Mouse (Mus musculus): ENCODE measurements at regions not wholly inside any gene's neighbourhood (a gene's known extent, or its start where the extent isn't known, plus 50 kb on each side); places are given as distances from the start of the nearest gene placed in this dataset.

DNA sequence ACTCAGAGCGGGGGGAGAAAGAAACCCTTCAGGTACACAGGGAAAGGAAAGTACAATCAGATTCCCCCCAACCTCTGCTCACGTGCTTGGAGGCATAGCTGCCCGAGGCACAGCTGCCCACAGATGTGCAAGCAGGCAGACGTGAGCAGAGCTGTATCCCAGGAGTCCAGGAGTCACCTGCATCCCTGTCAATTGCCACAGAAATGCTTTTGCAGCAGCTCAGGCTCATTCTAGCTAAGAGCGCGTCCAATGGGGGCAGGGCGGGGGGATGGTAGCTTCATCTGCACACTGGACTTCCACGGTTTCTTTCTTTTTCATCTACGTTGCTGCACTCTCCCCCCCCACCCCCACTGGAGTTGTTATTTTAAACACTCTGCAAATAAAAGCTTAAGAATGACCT is 66.0 kb upstream of the Fat4 start:
- 62% methylated on average over 9 of the region's 9 CpGs for WGBS
- no peak for TF ChIP-seq CTCF (IDR thresholded peaks at IDR 0.05; ENCODE audit: low read depth)
- TF ChIP-seq EP300 (IDR thresholded peaks at IDR 0.05; ENCODE audit: low read depth) = no peak

DNA sequence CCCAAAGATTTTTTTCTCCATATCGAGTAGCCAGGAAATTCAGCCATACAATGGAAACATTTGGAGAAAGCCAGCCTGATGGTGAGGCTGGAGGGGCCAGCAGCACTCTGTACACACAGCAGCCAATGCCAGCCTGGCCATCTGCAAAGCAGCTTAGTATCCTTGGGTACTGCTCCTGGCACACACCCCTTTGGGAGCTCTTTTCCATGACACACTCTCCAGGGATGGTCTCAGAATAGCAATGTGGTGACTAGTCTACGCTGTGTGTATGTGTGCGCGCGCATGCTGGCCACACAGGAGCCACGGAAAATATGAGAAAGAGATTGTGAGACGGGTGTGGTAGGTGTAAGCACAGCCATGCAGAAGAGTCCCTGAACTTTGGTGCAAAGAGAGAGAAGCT is 66.4 kb upstream of the Fat4 start:
- 76% methylated on average over 7 of the region's 7 CpGs for WGBS
- Histone ChIP-seq H3K36me3 (replicated peaks; ENCODE audit: control insufficient read depth, insufficient read depth, low read length) (no peaks in the 10 kb centered on the region), H3K4me3 (ENCODE audit: low read depth, low read length) (no peak overlapping the region), H3K27me3 (ENCODE audit: control insufficient read depth, insufficient read depth, low read length) (no peaks in the 10 kb centered on the region), H3K4me2 (ENCODE audit: low read depth, low read length) (no peak overlapping the region), H3K4me1 (ENCODE audit: control insufficient read depth, insufficient read depth) (no peaks in the 10 kb centered on the region), H3K9me3 (replicated peaks; ENCODE audit: control insufficient read depth, low read length) (no peaks in the 10 kb centered on the region), H3K9ac (replicated peaks; ENCODE audit: low read depth, low read length) (no peak overlapping the region), H3K27ac (ENCODE audit: low read depth) (no peak overlapping the region)
- TF ChIP-seq CTCF (IDR thresholded peaks at IDR 0.05; ENCODE audit: low read depth) = no peak
- no peak for TF ChIP-seq EP300 (IDR thresholded peaks at IDR 0.05; ENCODE audit: low read depth)
- DNase-seq (ENCODE audit: low spot score) (no peak), ATAC-seq (ENCODE audit: insufficient read depth, low read depth) (0 out of 2 replicates have a peak, but pooled peaks have one; percentile 44)

More for the DNA sequence above, 66.0 kb upstream of the Fat4 start:
- Histone ChIP-seq H3K36me3 (replicated peaks; ENCODE audit: control insufficient read depth, insufficient read depth, low read length) (no peaks in the 10 kb centered on the region), H3K4me1 (ENCODE audit: control insufficient read depth, insufficient read depth) (no peaks in the 10 kb centered on the region), H3K9me3 (replicated peaks; ENCODE audit: control insufficient read depth, low read length) (no peaks in the 10 kb centered on the region), H3K4me3 (ENCODE audit: low read depth, low read length) (no peak overlapping the region), H3K4me2 (ENCODE audit: low read depth, low read length) (no peak overlapping the region), H3K9ac (replicated peaks; ENCODE audit: low read depth, low read length) (no peak overlapping the region), H3K27me3 (ENCODE audit: control insufficient read depth, insufficient read depth, low read length) (no peaks in the 10 kb centered on the region), H3K27ac (ENCODE audit: low read depth) (no peak overlapping the region)
- DNase-seq (ENCODE audit: low spot score) (no peak), ATAC-seq (ENCODE audit: insufficient read depth, low read depth) (no peak)

DNA sequence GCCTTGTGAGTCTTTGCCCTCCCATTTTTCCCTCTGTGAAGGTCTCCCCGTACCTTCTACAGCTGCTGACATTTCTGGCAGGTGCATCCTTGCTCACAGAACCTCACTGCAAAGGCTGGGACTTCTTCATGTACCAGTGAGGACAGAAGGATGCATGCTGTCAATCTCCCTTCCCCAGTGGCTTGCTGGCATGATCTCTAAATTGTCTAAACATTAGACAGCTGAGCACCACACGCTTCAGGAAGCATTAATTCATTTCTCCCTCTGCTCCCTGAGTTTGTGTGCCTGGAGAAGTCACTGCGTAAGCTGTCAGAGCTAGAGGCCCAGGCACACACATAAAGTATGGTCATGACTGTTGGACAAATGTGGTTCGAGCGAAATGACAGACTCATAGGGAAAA is 69.1 kb upstream of the Fat4 start:
- 84% methylated on average over 5 of the region's 5 CpGs for WGBS
- Histone ChIP-seq H3K27ac (ENCODE audit: low read depth) (no peak overlapping the region), H3K27me3 (ENCODE audit: control insufficient read depth, insufficient read depth, low read length) (no peaks in the 10 kb centered on the region), H3K9ac (replicated peaks; ENCODE audit: low read depth, low read length) (no peak overlapping the region), H3K36me3 (replicated peaks; ENCODE audit: control insufficient read depth, insufficient read depth, low read length) (no peaks in the 10 kb centered on the region), H3K9me3 (replicated peaks; ENCODE audit: control insufficient read depth, low read length) (no peaks in the 10 kb centered on the region), H3K4me1 (ENCODE audit: control insufficient read depth, insufficient read depth) (no peaks in the 10 kb centered on the region), H3K4me2 (ENCODE audit: low read depth, low read length) (no peak overlapping the region), H3K4me3 (ENCODE audit: low read depth, low read length) (no peak overlapping the region)
- TF ChIP-seq CTCF (IDR thresholded peaks at IDR 0.05; ENCODE audit: low read depth) (no peak), EP300 (IDR thresholded peaks at IDR 0.05; ENCODE audit: low read depth) (no peak)
- DNase-seq (ENCODE audit: low spot score) = no peak
- ATAC-seq (ENCODE audit: insufficient read depth, low read depth) = no peak

DNA sequence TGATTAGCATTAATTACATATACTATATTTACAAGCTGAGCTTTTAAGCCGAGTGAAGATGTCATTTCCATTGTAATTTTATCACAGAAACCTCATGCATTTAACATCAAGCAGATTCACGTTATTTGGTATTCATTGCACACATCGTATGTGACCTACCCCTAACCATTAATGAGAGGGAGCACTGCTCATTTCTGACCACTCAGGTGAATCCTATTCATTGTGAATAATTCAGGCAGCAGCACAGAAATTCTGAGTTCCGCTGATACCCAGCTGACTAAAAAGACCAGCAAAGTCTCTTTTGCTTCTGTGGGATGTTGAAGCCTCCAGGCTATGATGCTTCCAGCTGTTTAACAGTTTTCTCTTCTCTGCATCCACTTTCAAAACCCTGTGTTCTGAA is 74.3 kb upstream of the Fat4 start:
- H3K27ac ChIP-seq (ENCODE audit: low read depth) = no peak overlapping the region
- no peaks in the 10 kb centered on the region for H3K36me3 ChIP-seq (replicated peaks; ENCODE audit: control insufficient read depth, insufficient read depth, low read length)
- H3K9ac ChIP-seq (replicated peaks; ENCODE audit: low read depth, low read length) = no peak overlapping the region
- H3K4me1 ChIP-seq (ENCODE audit: control insufficient read depth, insufficient read depth) = no peaks in the 10 kb centered on the region
- WGBS = 82% methylated on average over 4 of the region's 4 CpGs
- H3K4me3 ChIP-seq (ENCODE audit: low read depth, low read length) = no peak overlapping the region
- no peak overlapping the region for H3K4me2 ChIP-seq (ENCODE audit: low read depth, low read length)
- H3K27me3 ChIP-seq (ENCODE audit: control insufficient read depth, insufficient read depth, low read length) = no peaks in the 10 kb centered on the region
- DNase-seq (ENCODE audit: low spot score) (no peak), ATAC-seq (ENCODE audit: insufficient read depth, low read depth) (no peak)
- TF ChIP-seq CTCF (IDR thresholded peaks at IDR 0.05; ENCODE audit: low read depth) (no peak), EP300 (IDR thresholded peaks at IDR 0.05; ENCODE audit: low read depth) (no peak)
- no peaks in the 10 kb centered on the region for H3K9me3 ChIP-seq (replicated peaks; ENCODE audit: control insufficient read depth, low read length)

DNA sequence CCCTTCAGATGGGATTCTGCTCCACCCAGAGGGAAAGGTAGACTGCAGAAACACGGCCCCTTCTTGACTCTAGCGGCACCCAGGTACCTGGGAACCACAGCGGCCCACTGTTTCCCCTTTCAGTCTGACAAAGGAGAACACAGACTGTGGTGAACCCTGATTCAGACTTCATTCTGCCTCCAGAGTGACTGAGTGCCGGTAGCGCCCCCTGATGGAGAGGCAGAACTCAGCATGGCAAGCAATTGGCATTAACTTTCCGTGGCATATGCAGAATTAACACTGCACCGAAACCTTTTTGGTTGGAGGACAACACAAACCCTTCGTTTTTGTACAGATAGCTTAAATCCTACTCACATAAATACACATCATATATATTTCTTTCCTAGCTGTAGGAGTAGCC is 75.1 kb upstream of the Fat4 start:
- H3K4me2 ChIP-seq (ENCODE audit: low read depth, low read length) = no peak overlapping the region
- WGBS = 80% methylated on average over 8 of the region's 8 CpGs
- H3K27ac ChIP-seq (ENCODE audit: low read depth) = no peak overlapping the region
- no peak overlapping the region for H3K4me3 ChIP-seq (ENCODE audit: low read depth, low read length)
- H3K9me3 ChIP-seq (replicated peaks; ENCODE audit: control insufficient read depth, low read length) = no peaks in the 10 kb centered on the region
- H3K36me3 ChIP-seq (replicated peaks; ENCODE audit: control insufficient read depth, insufficient read depth, low read length) = no peaks in the 10 kb centered on the region
- no peak overlapping the region for H3K9ac ChIP-seq (replicated peaks; ENCODE audit: low read depth, low read length)
- peak; percentile 25 for TF ChIP-seq CTCF (IDR thresholded peaks at IDR 0.05; ENCODE audit: low read depth)
- TF ChIP-seq EP300 (IDR thresholded peaks at IDR 0.05; ENCODE audit: low read depth) = no peak
- no peaks in the 10 kb centered on the region for H3K4me1 ChIP-seq (ENCODE audit: control insufficient read depth, insufficient read depth)
- H3K27me3 ChIP-seq (ENCODE audit: control insufficient read depth, insufficient read depth, low read length) = no peaks in the 10 kb centered on the region
- ATAC-seq (ENCODE audit: insufficient read depth, low read depth) (no peak), DNase-seq (ENCODE audit: low spot score) (no peak)

DNA sequence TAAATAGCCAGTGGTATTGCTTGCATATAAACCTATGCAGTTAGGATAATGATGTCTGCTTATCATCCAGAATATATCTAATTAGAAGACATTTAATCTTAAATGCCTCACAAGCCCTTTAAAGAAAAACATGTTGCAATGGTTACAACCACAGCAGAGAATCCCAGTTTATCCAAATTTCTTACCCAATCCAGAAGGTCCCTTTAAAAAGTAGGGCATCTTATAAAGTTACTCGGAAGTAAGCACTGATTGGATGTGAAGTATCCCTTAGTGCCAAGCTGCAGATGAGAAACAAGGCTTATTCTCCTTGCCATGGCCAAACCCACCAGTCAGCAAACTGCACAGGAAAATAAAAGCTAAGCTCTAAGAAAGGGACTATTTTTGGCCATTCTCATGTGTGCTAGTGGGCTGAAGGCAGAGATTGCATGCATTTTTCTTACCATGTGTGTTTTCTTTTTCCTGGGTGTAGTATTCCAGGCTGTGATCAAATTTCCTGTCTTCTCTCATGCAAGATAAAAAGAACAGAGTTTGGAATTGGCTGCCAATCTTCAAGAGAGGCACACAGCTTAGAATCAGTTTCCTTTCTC is 80.2 kb upstream of the Fat4 start:
- ATAC-seq (ENCODE audit: insufficient read depth, low read depth) = no peak

More for the DNA sequence above, 80.2 kb upstream of the Fat4 start:
- Histone ChIP-seq H3K9me3 (replicated peaks; ENCODE audit: control insufficient read depth, low read length) (no peaks in the 10 kb centered on the region), H3K4me1 (ENCODE audit: control insufficient read depth, insufficient read depth) (no peaks in the 10 kb centered on the region), H3K36me3 (replicated peaks; ENCODE audit: control insufficient read depth, insufficient read depth, low read length) (no peaks in the 10 kb centered on the region), H3K27me3 (ENCODE audit: control insufficient read depth, insufficient read depth, low read length) (no peaks in the 10 kb centered on the region), H3K9ac (replicated peaks; ENCODE audit: low read depth, low read length) (no peak overlapping the region), H3K4me2 (ENCODE audit: low read depth, low read length) (no peak overlapping the region), H3K27ac (ENCODE audit: low read depth) (no peak overlapping the region), H3K4me3 (ENCODE audit: low read depth, low read length) (no peak overlapping the region)
- TF ChIP-seq CTCF (IDR thresholded peaks at IDR 0.05; ENCODE audit: low read depth) = no peak
- no peak for TF ChIP-seq EP300 (IDR thresholded peaks at IDR 0.05; ENCODE audit: low read depth)
- no peak for DNase-seq (ENCODE audit: low spot score)
- 77% methylated on average over 1 of the region's 1 CpGs for WGBS
